Comparison of ENCODE assay signal across 1 mouse cellular context in genomic region chr9:21028560-21029110, GRCm38 (mm10).
TF ChIP-seq lines count a peak whose summit lies in the region.

No protein-coding gene starts in this region.

TF ChIP-seq in ES-E14, 5 proteins besides CTCF, POLR2A, EP300 and RAD21 (continued from another document):
- TF ChIP-seq ZC3H11A (IDR thresholded peaks at IDR 0.05; ENCODE audit: borderline replicate concordance, low read depth, low read length) = no peak
TF ChIP-seq in ES-E14: peak in this region for 0.
